Mouse (Mus musculus): ENCODE measurements around the gene Fbn1. TPM values are rescaled to one million over a fixed set of nuclear protein-coding genes. Genes with fewer than 3 reads are reported as not detected.

The Fbn1 gene
- total RNA-seq, 2 experiments from 2014 or later, result 10.3 to 13.2 TPM

DNA sequence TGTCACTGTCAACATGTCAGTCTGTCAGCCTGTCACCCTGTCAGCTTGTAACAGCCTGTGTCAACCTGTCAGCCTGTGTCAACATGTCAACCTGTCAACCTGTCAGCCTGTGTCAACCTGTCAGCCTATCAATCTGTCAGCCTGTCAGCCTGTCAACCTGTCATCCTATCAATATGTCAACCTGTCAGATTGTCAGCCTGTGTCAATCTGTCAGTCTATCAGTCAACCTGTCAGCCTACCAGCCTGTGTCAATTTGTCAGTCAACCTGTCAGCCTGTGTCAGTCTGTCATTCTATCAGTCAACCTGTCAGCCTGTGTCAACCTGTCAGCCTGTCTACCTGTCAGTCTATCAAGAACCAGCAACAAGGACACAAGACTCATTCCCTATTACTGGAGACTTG, 6.3 kb downstream of the Fbn1 start:
- no peak for DNase-seq (ENCODE audit: low spot score in 2 of 2)

DNA sequence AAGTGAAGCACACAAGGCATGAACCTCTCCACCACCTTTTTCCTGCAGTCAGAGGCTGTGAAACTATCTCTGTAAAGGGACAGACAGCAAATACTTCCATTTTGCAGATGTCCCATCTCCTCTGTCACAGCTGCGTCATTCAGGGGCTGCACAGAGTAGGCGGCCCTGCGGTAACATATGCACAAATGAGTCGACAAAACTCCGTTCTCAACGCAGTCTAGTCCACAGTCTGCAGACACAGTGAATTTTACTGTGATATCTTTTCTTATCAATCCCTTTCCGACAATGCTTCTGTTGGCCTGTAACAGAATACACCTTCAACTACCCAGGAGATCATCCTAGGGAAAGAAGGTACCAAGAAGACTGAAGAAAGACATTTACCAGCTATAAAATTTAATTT, 9.6 kb downstream of the Fbn1 start:
- DNase-seq (ENCODE audit: low spot score in 2 of 2), result no peak

DNA sequence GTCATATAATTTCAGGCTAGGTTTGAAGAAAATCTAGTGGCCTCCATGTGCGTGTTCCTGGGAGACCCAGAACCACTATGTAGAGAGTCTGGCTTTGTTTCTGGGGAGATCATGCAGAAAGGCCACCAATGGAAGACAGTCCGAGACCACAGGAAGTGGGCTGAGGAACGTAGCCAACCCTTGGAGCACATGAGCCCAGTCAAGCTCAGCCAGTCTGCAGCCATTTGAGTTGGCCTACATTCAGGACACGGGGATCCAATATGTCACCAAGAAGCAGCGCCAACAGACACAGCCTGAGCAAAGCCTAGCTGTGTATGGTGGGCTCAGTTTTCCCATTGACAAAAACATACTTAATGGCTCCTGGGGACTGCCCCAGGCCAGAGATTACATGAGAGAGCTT, 11.1 kb downstream of the Fbn1 start:
- DNase-seq (ENCODE audit: low spot score in 2 of 2), result peak; percentile 41 to 49

DNA sequence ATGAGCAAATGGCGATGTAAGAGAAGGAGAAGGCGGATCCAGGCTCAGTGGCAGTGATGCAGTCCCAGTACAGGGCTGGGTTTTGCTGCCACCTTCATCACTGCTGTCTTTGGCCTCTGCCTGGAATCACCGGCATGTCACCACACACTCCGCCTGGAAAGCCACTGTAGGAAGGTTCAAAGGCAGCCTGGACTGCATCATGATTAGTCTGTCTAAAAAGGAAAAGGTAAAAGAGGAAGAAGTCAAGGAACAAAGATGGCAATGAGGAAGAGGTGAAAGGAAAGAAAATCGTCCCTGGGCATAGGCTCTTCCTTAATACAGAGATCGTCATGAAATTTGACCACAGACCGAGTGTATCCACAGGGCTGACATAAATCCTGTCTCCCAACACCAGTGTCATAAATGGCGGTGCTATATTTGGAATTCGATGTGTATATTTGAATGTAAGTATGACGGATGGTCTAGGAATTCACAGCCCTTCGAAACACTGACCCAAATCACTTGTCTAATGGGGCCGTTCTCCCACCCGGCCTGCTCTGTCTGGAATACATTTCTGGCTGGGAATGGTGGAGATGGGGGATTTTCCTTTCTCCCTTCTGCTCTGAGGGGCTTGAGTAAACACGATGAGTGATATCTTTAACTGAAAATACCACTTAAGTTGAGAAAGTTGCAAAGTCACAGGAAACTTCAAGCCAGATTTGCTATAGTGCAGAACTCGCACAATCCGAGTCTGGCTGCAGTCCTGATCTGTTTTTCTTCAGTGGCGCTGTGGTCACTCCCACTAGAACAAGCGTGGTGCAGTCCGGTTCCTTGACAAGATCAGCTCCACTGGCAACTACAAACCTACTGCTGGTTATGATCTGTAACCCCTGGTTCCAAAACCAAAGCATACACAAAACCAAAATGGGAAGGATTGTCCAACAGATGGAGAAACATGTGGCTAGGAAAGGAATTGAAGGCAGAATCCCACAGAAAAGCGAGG, 12.7 kb downstream of the Fbn1 start:
- no peak for DNase-seq (ENCODE audit: low spot score in 2 of 2)

DNA sequence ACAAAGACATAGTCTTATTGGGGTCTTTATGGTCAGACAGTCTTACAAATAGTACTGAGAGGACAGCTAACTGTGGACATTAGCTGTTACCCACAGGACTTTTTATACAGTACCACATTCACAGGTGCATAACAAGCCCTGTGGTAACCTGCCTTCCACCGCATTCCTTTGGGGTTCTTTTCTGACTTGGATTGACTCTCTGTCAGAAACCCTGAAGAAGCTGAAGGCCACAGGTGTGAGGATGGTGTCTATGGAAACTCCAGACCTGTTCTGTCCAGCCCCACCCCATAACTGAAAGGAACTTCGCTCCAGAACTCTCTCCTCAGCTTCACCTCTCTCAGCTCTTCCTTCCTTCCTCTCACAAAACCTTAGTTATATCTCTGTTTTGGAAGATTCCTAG, 13.5 kb downstream of the Fbn1 start:
- no peak for DNase-seq (ENCODE audit: low spot score in 2 of 2)

DNA sequence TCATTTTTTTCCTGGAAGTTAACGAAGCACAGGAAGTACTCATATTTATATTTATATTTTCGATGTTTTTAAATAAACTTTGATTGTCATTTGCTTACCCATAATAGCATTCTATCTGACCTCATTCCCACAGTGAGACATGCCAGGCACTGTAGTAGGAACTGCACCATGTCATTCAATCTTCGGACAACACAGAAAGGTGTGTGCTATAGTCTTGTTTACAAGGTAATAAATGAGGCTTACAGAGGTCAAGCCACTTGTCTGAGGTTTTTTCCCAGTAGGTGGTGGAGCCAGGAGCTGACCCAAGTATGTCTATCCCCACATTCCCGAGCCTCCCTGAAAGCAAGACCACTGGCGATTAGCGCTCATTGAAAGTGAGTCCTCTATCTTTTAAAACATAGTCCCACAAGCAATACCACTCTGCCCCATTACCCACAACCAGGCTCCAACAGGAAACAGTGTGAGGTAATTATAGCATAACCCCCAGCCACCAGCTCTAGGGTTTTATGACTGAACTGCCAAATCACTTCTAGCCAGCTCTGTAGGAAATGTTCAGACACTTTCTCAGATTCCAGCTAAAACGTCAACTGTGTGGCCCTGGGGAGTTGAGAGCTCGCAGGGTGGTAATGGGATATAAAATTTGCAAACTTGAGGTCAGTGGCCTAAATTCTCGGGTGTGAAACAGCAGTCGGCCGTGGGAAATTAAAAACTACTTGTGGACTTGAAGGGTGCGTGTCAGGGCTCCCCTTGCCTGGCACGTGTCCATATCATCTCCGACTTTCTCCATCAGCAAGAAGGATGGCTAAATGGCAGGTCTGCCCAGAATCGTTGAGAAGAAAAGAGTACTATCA, 15.5 kb downstream of the Fbn1 start:
- DNase-seq (ENCODE audit: low spot score in 2 of 2), result no peak

DNA sequence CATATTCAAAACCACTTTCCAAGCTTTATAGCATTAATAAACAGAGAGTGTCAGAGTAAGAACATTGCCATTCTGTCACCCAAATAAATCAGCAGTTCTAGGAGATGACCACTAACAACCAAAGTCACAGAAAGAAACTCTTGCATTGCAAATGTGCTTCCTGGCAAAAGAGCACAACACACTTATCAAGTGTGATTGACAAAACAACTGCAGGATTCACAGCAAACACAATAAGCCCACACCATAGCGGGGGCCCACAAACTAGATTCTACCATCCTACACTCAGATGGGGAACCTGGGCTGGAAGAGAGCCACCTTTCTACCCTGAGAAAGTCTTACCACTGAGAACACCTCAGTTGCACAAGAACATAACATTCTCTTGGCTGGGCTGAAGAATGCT, 17.8 kb downstream of the Fbn1 start:
- no peak for DNase-seq (ENCODE audit: low spot score in 2 of 2)

DNA sequence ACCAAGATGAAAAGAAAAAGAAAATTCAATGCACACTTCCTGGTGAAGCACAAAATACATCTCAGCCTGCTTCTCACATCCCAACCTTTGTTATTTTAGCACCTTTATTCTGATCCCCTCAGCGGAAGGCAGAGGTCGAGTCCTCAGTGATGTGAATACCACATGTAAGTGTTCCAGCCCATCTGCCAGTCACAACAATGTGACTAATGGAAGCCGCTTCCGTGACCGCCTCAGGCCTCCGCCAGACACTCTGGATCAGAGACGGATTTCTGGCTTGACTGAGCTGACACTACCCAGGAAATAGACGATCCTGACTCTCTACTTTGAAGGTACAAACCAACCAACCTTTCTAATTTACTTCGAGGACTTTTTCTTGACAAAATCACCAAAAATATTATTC, 22.9 kb downstream of the Fbn1 start:
- no peak for DNase-seq (ENCODE audit: low spot score in 2 of 2)

DNA sequence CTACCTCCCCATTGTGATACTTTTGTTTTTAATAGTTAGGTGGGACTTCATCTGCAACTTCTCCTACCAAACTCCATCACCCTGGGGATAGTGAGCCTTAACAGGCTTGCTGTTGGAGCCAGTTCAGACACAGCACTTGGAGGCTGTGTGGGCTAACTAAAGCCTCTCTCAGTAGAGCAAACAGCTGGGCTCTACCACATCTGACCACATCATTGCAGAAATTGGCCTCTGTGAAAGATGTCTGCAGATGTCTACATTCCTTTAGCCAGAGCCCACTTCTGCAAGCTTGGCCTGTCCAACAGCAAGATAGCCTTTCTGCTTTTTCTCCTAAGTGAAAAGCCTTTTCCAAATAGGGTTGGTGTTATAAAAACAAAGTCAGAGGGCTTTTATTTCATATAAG, 23.6 kb downstream of the Fbn1 start:
- DNase-seq (ENCODE audit: low spot score in 2 of 2), result no peak

DNA sequence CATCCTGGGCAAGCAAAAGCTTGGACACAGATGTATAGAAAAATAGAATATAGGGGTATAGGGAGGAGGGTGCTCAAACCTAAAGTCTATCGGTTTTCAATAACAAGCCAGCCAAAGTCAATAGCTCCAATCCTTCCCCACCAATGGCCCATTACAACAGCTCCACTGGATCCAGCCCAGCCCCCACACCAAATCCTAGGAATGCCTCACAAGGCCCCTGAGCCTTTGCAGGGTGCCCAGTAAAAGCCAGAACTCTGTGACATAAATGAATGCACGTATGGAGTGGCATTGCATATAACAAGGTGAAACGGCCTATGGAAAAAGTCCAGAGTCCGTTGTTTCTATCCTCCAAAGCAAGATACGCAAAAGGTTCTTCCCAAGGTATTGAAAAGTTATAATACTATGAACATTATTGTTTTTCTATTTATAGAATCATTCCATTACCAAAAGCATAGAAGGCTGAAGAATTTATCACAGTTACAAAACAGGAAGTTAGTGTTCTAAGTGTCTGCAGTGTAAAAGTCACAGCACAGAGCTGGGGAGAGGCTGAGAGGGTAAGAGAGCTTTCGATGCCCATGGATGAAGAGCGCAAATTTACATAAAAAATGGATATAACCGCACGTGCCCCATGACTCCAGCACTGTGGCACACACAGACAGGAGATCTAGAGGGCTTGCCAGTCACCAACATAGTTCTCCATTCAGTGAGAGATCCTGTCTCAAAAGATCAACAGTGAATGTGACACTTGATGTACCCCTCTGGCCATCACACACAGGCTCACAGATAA, 26.1 kb downstream of the Fbn1 start:
- no peak for DNase-seq (ENCODE audit: low spot score in 2 of 2)

DNA sequence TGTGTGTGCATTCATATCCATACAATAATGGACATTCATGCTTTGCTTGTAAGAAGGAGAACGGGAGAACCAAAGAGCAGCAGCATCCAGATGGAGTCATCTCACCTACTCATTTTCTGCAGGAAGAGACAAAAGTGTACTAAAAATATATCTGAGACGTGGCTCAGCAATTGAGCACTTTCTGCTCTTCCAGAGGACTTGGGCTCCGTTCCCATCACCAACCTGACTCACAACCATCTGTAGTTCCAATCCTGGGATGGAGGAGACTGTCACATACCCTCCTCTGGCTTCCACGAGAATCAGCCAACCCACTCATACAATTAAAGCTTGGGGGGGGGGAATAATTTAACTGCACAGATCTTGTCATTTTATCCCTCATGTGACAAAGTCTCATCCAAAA, 26.7 kb downstream of the Fbn1 start:
- peak in 1 of 2 experiments; percentile 34 for DNase-seq (ENCODE audit: low spot score in 2 of 2)

DNA sequence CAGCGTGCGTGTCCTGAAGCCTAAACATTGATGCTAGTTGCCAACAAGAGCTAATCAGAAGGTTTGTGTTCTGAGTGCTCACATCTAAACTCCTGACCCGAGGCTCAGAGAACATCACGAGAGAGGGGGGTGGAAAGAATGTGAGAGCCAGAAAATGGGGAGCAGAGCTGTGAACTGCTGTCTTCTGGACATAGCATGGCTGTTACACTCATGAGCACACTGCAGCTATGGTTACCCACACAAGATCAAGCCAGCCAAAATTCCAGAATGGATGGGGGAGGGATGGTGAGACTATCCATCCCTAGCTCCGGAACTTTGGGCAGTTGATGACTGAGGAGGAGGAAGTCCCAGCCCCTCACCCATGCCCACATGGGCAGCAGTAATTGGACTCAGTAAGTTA, 27.7 kb downstream of the Fbn1 start:
- no peak for DNase-seq (ENCODE audit: low spot score in 2 of 2)

DNA sequence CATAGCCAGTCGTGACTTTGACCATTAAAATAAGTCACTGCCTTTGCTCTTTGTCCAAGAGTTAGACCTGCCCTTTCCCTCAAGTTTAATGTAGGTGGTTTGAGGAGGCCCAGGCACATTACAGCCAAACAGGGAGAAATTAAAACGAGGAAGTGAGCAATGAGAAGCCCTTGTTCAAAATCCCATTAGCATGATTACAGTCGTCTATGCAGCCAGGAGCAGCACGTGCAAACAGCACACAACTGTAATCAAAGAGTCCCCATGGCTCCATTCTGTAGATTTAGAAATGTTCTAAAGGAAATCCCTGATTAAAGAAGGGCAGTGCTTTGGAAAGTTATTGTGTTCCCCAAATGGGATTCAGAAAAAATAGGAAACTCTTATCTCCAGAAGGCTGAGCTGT, 29.1 kb downstream of the Fbn1 start:
- no peak for DNase-seq (ENCODE audit: low spot score in 2 of 2)

DNA sequence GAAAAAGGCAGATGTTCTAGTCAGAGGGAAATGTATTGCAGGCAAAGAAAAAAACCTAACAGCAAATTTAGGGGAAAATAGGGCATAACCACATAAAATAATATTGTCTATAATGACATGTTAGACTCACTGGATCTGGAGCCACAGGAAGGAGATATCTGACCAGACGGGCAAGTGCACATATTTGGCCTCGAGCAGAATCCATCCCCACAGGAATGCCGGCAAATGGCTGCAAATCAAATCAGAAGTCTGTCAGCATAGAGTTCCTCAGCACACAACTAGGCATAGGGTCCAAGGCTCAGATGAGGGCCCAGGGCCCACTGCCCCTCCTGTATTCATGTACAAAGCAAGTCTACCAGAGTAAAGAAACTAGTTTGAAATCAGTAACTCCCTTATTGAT, 30.4 kb downstream of the Fbn1 start:
- no peak for DNase-seq (ENCODE audit: low spot score in 2 of 2)

DNA sequence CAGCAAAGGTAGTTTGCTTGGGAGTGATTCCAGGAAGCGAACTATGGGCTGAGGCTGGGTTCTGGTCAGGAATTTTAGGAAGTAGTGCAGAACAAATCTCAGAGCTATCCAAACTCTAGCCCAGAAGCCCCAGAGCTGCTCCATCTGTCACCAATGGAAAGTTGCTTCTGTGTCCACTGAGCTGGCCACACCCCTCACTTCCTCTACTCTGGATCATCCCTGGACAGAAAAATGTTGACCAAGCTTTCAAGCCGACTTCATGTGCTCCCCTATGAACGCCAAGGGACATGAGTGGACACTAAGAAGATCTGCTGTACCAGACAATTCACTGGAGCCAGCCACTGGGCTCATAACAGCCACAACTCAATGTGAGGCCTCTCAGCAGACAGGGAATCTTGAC, 31.6 kb downstream of the Fbn1 start:
- DNase-seq (ENCODE audit: low spot score in 2 of 2), result no peak

DNA sequence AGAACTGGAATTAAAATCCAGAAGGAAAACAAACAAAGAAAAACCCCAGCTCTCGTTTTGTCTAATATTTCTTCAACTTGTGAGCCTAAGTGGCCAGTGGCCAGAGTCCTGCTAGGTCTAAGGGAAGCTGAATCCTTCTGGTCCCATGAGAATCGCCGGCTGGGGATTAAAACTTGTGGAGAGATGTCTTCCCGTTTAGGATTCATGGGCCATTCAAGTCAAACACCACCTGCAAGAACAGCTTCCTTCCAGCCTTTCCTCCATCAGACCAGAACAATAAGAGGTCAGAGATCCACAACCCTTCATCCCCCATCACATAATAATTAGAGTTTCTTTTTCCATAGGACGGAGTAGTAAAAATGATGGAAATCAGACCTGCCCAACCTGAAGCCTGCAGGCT, 33.1 kb downstream of the Fbn1 start:
- DNase-seq (ENCODE audit: low spot score in 2 of 2), result no peak

DNA sequence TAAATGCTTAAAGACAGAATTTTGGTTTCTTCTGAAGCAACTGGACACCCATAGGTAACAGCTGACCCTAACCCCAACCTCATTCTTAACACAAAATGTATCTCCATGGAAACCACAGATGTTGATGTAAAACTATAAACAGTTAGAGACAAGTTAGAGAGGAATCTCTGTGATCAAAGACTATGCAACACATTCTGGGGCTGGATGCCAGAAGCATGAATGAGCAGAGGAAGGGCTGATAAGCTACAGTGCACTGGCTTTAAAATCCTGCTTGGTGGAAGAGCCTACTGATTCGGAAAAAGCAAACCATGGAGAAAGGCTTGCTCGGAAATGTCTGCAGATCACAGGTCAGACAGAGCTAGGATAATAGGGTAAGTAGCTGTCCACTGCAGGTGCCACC, 34.6 kb downstream of the Fbn1 start:
- DNase-seq (ENCODE audit: low spot score in 2 of 2), result no peak

DNA sequence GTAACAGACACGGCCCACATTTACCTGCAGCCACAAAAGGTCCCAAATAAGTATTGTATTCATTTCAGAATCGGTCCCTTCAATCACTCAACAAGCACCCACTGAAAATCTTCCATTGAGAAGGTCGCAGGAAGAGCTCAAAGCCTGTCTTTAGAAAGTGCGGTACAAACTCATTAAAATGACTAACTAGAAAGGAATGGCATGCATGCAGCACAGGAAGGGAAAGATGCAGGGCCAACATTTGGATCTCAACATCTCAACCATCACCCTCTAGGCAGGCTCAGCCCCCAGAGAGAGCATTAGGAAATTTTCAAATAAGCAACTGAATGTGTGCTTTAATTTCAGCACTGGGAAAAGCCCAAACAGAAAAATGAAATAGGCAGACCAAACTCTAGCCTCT, 36.1 kb downstream of the Fbn1 start:
- DNase-seq (ENCODE audit: low spot score in 2 of 2), result no peak

DNA sequence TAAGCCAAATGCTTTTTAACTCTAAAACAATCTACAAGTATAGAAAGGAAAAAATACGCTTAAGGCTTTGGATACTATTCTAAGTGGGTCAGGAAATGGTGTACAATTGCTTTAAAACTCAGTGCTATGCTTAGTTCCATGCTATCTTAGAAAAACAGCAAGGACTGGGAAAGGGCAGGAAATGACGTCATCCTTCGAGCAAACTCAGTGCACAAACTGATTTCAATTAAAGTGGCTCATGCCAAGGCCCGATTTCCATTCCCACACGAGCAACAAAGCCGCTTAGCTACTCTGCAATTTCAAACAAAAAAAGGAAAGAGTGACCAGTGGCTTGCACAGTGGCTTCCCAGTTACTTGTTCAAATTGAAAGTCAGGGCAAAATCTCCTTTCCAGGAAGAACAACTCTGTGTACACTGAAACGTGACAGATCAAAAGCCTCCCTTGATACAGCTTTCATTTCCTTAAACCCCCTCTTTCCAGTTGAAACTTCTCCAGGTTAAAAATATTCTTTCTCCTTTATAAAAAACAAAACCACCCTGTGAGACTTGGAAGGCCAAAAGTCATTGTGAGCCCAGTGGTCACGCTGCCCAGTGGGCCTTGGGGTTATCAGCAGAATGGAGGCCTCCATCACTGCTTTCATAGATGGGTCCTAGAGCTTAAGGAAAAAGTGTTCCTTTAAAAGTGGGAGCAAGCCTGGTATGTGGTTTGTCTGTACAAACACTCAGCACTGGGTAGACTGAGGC, 37.1 kb downstream of the Fbn1 start:
- DNase-seq (ENCODE audit: low spot score in 2 of 2), result peak in 1 of 2 experiments; percentile 39

DNA sequence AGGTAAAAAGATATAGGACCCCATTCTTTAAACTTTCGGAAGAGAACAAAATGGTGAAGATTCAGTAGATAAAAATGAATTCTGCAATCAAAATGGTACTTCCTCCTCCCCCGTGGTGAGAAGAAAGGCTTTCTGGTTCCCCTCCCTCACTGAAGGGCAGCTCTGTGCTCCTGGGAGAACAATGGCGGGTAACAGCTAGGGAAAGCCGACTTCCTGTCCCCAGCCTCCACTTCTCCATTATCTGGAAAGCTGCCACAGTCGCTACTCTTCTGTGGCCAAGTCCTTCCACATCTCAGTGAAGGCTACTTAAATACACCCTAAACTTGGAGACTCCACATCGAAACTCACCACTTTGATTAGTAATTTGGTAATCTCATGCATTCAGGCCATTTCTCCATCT, 43.8 kb downstream of the Fbn1 start:
- DNase-seq (ENCODE audit: low spot score in 2 of 2), result no peak

DNA sequence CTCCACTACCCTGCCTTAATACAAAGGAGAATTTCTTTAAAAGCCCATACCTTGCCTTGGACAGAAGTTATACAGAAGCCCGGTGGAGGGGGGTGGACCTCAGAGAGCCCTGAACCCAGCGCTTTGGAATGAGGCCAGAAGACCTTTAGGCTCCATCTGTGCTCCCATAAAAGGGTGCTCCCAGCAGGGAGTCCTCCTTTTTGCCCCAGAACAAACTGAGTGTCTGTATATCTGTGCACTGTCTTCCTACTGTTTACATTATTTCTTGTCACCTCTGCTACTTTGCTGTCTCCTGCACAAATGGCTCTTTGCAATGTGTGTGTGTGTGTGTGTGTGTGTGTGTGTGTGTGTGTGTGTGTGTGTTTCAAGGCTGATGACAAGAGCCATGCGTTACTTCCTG, 48.7 kb downstream of the Fbn1 start:
- DNase-seq (ENCODE audit: low spot score in 2 of 2), result no peak
